Mouse (Mus musculus) liver, adult 2 months (tissue): ENCODE measurements at regions not wholly inside any gene's neighbourhood (a gene's known extent, or its start where the extent isn't known, plus 50 kb on each side); places are given as distances from the start of the nearest gene placed in this dataset.

Experiments
- DNase-seq: peaks from one replicate; pipeline ENCODE4 v3.0.0-alpha.2; 2011; ENCODE audit warnings: low read depth, low spot score; ENCODE audit errors: extremely low read depth
- H3K27ac ChIP-seq: fragments of 200-500 bp; replicated peaks from 2 replicates; pipeline ENCODE4 v1.5.1; 2012; ENCODE audit warnings: low read depth, mild to moderate bottlenecking, control low read depth, inconsistent platforms, low read length; ENCODE audit not compliant: insufficient read depth
- H3K27me3 ChIP-seq: fragments of 200-500 bp; 2 replicates; pipeline ENCODE4 v1.6.1; 2012; ENCODE audit warnings: mild to moderate bottlenecking, moderate library complexity, low read length, inconsistent platforms; ENCODE audit not compliant: control insufficient read depth, insufficient read depth
- H3K36me3 ChIP-seq: fragments of 200-500 bp; 2 replicates; pipeline ENCODE4 v1.6.1; 2012; ENCODE audit warnings: low read length, inconsistent platforms; ENCODE audit not compliant: control insufficient read depth, insufficient read depth
- H3K4me1 ChIP-seq: fragments of 200-500 bp; 2 replicates; pipeline ENCODE4 v1.6.1; 2011; ENCODE audit warnings: low read length; ENCODE audit not compliant: control insufficient read depth, insufficient read depth
- H3K4me3 ChIP-seq: fragments of 200-500 bp; 2 replicates; pipeline ENCODE4 v1.5.1; 2011; ENCODE audit warnings: low read depth, mild to moderate bottlenecking, control low read depth, low read length, moderate library complexity; ENCODE audit not compliant: insufficient read depth
- H3K79me2 ChIP-seq: fragments of 200-500 bp; 2 replicates; pipeline ENCODE4 v1.6.1; 2012; ENCODE audit warnings: inconsistent platforms, mild to moderate bottlenecking, low read length, moderate library complexity; ENCODE audit not compliant: control insufficient read depth, insufficient read depth
- H3K9ac ChIP-seq: fragments of 200-500 bp; 2 replicates; pipeline ENCODE4 v1.6.1; 2012; ENCODE audit warnings: low read depth, mild to moderate bottlenecking, control low read depth, inconsistent platforms, low read length
- CTCF ChIP-seq: fragments of 200-500 bp; IDR thresholded peaks from 2 replicates; pipeline ENCODE4 v1.5.1; 2011; ENCODE audit warnings: low read depth, low read length, control low read depth
- POLR2A ChIP-seq: fragments of 200-500 bp; IDR thresholded peaks from 2 replicates; pipeline ENCODE4 v1.6.1; 2011; ENCODE audit warnings: low read length, control low read depth; ENCODE audit not compliant: insufficient read depth; ENCODE audit errors: extremely low read depth
- WGBS: fragments of 180-500 bp; shearing (Covaris S2); methylation state at CpG from one replicate; pipeline ENCODE4 v1.1.7; 2018; 5-methylcytosine and 5-hydroxymethylcytosine counted together

DNA sequence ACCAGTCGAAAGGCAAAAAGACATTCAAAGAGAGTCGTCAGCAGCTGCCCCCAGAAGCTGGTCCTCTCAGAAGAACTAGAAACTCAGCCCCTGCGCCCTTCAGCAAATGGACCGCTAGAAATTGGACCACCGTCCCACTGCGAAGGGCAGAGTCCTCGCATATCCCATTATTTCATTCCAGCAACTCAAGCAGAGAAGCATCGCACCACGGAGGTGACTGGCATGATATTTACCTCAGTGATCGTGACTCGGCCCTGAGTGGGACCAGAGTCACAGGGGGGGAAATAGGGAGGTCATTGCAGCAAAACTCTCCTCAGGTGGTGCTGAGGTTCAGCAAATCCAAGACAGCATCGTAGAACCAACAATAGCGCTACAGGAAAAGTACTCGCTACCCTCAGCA is 105.7 kb upstream of the Nt5e start:
- H3K27ac ChIP-seq, result no peak overlapping the region
- H3K36me3 ChIP-seq, result no peaks in the 10 kb centered on the region
- no peak overlapping the region for H3K9ac ChIP-seq
- DNase-seq, result no peak
- H3K4me1 ChIP-seq, result no peaks in the 10 kb centered on the region
- no peaks in the 10 kb centered on the region for H3K27me3 ChIP-seq
- H3K79me2 ChIP-seq, result no peaks in the 10 kb centered on the region
- TF ChIP-seq CTCF (no peak), POLR2A (no peak)
- no peak overlapping the region for H3K4me3 ChIP-seq
- WGBS, result 84% methylated on average over 14 of the region's 14 CpGs

GRCm38 (mm10) chr9:88221850-88222353 is 105.1 kb upstream of the Nt5e start:
- WGBS, result 17% methylated on average over 7 of the region's 7 CpGs
- no peak for DNase-seq

DNA sequence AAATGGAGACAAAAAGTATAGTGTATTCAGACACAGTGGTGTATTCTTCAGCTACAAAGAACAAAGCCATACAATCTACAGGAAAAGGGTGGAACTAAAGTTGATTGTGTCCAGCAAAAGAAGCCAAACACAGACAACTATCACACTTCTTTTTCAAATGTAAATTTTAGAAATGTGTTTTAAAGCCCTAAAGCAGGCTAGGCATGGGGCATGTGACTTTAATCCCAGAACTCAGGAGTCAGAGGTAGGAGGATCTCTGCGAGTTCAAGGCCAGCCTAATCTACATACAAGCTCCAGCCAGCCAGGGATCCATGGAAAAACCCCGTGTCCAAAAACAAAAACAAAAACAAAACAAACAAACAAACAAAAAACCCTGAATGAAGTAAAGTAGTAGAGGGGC is 89.9 kb upstream of the Nt5e start:
- Histone ChIP-seq H3K79me2 (no peaks in the 10 kb centered on the region), H3K4me1 (no peaks in the 10 kb centered on the region; the same call in 1 of the 2 replicates), H3K27me3 (no peaks in the 10 kb centered on the region), H3K27ac (no peak overlapping the region), H3K4me3 (no peak overlapping the region), H3K9ac (no peak overlapping the region), H3K36me3 (no peaks in the 10 kb centered on the region)
- no peak for DNase-seq
- 76% methylated on average over 2 of the region's 2 CpGs for WGBS
- TF ChIP-seq CTCF (no peak), POLR2A (no peak)

More at GRCm38 (mm10) chr9:88221850-88222353, 105.1 kb upstream of the Nt5e start:
- H3K79me2 ChIP-seq, result no peaks in the 10 kb centered on the region
- H3K9ac ChIP-seq, result no peak overlapping the region
- H3K36me3 ChIP-seq, result no peaks in the 10 kb centered on the region
- H3K4me1 ChIP-seq, result no peaks in the 10 kb centered on the region
- no peak overlapping the region for H3K4me3 ChIP-seq
- no peaks in the 10 kb centered on the region for H3K27me3 ChIP-seq
- TF ChIP-seq CTCF, result no peak
- TF ChIP-seq POLR2A, result no peak
- H3K27ac ChIP-seq, result no peak overlapping the region

DNA sequence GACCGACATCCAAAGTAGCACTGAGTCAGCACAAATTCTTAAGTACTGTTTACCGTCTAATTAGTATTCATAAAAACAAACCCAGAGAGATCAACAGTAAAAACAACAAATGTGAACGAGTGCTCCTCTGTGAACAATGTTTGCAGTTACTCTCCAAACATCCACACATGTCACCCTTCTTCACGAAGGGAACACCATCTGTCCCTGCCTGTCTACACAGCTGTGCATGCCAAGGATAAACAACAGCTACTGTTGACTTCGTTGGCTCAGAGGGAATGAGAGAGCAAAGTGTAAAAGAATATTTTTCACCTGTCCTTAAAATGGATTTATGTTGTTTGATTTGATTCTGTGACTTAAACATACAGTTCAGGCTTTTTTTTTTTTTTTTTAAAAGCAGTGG is 88.7 kb upstream of the Nt5e start:
- TF ChIP-seq CTCF (no peak), POLR2A (no peak)
- no peak for DNase-seq
- Histone ChIP-seq H3K27ac (no peak overlapping the region), H3K9ac (no peak overlapping the region), H3K27me3 (no peaks in the 10 kb centered on the region), H3K4me1 (no peaks in the 10 kb centered on the region; the same call in 1 of the 2 replicates), H3K36me3 (no peaks in the 10 kb centered on the region), H3K4me3 (no peak overlapping the region), H3K79me2 (no peaks in the 10 kb centered on the region)
- WGBS, result 35% methylated on average over 5 of the region's 5 CpGs

DNA sequence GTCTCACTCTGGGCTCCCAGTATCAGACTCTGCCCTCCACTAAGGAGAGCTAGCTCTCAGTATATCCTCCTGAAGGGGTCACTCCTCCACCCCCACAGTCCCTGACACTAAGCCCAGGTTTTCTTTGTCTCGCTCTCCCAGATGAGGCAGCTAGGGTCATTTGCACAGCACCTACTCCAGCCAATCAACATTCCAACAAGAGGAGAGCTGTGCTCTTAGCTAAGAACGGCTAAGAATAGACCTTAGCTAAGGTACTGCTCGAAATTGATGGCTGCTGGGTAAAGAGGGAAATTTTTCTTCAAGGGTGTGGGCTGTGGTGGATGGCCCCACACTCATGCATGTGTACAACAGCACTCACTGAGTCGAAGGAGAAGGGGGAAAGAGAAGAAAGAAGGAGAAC is 86.3 kb upstream of the Nt5e start:
- H3K27me3 ChIP-seq, result no peaks in the 10 kb centered on the region
- no peak overlapping the region for H3K9ac ChIP-seq
- H3K4me1 ChIP-seq, result no peaks in the 10 kb centered on the region; the same call in 1 of the 2 replicates
- no peaks in the 10 kb centered on the region for H3K36me3 ChIP-seq
- no peak overlapping the region for H3K4me3 ChIP-seq
- H3K79me2 ChIP-seq, result no peaks in the 10 kb centered on the region
- DNase-seq, result no peak
- TF ChIP-seq POLR2A, result no peak
- TF ChIP-seq CTCF, result no peak
- no peak overlapping the region for H3K27ac ChIP-seq
- WGBS, result 45% methylated on average over 4 of the region's 4 CpGs

GRCm38 (mm10) chr9:88241203-88241995 is 85.6 kb upstream of the Nt5e start:
- no peaks in the 10 kb centered on the region for H3K79me2 ChIP-seq
- TF ChIP-seq CTCF (peak; percentile 70), POLR2A (no peak)
- H3K9ac ChIP-seq, result peak overlapping the region; percentile 27; the same call in 1 of the 2 replicates
- WGBS, result 6% methylated on average over 18 of the region's 18 CpGs
- no peaks in the 10 kb centered on the region for H3K36me3 ChIP-seq
- peak; percentile 82 for DNase-seq
- no peaks in the 10 kb centered on the region; the same call in 1 of the 2 replicates for H3K4me1 ChIP-seq
- H3K27me3 ChIP-seq, result no peaks in the 10 kb centered on the region
- peak overlapping the region; percentile 6; the same call in 1 of the 2 replicates for H3K4me3 ChIP-seq
- H3K27ac ChIP-seq, result no peak overlapping the region
